Mouse (Mus musculus) heart, adult 2 months (tissue): Measurements from ENCODE around the gene Efna1. TPM values are rescaled to one million over a fixed set of nuclear protein-coding genes. Genes with fewer than 3 reads are reported as not detected.
A peak's percentile ranks its signal among the peaks of the same experiment; 100 is the strongest.

Experiments
- DNase-seq, 2 experiments: peaks; one replicate each; pipeline ENCODE4 v3.0.0; 2021
- H3K27ac ChIP-seq: fragments of 200-600 bp; 2 replicates; pipeline ENCODE4 v1.8.1; 2022
- H3K27me3 ChIP-seq: fragments of 200-500 bp; 2 replicates; pipeline ENCODE4 v1.6.1; 2012; ENCODE audit warnings: mild to moderate bottlenecking, low read length, inconsistent platforms, mixed read lengths; ENCODE audit not compliant: control insufficient read depth, insufficient read depth
- H3K36me3 ChIP-seq: fragments of 200-500 bp; 2 replicates; pipeline ENCODE4 v1.6.1; 2012; ENCODE audit warnings: low read length, inconsistent platforms; ENCODE audit not compliant: control insufficient read depth, insufficient read depth
- H3K4me1 ChIP-seq: fragments of 200-500 bp; 2 replicates; pipeline ENCODE4 v1.6.1; 2011; ENCODE audit warnings: low read length; ENCODE audit not compliant: control insufficient read depth, insufficient read depth
- H3K4me3 ChIP-seq: fragments of 200-600 bp; 2 replicates; pipeline ENCODE4 v1.8.1; 2022
- H3K79me2 ChIP-seq: fragments of 200-500 bp; replicated peaks from 2 replicates; pipeline ENCODE4 v1.6.1; 2012; ENCODE audit warnings: mild to moderate bottlenecking, inconsistent platforms, low read length, moderate library complexity, mixed read lengths; ENCODE audit not compliant: control insufficient read depth, insufficient read depth
- H3K9ac ChIP-seq: fragments of 200-500 bp; 2 replicates; pipeline ENCODE4 v1.6.1; 2012; ENCODE audit warnings: low read depth, mild to moderate bottlenecking, control low read depth, inconsistent platforms, low read length, mixed read lengths
- CTCF ChIP-seq: fragments of 200-600 bp; IDR thresholded peaks from 2 replicates; pipeline ENCODE4 v1.8.1; 2022; ENCODE audit warnings: antibody characterized with exemption, mild to moderate bottlenecking, moderate library complexity
- EP300 ChIP-seq: fragments of 200-500 bp; IDR thresholded peaks from 2 replicates; pipeline ENCODE4 v1.6.1; 2011; ENCODE audit warnings: low read depth, low read length, control low read depth; ENCODE audit not compliant: insufficient read depth
- POLR2A ChIP-seq: fragments of 200-500 bp; IDR thresholded peaks from 2 replicates; pipeline ENCODE4 v1.6.1; 2011; ENCODE audit warnings: mild to moderate bottlenecking, low read depth, low read length, control low read depth; ENCODE audit not compliant: insufficient read depth
- WGBS: fragments of 180-500 bp; shearing (Covaris S2); methylation state at CpG from one replicate; pipeline ENCODE4 v1.1.7; 2018; 5-methylcytosine and 5-hydroxymethylcytosine counted together
- intact Hi-C: fragments of 180-260 bp; cut with DNase I; formaldehyde crosslinking; loops from one replicate; pipeline ENCODE4 v1.15.1; 2025
- polyA plus RNA-seq: library from polyadenylated mRNA; depleted of rRNA; stranded (reverse); fragments of >200 nt; gene quantifications from 2 replicates; pipeline ENCODE4 v1.2.3, GENCODE M21; 2012
- total RNA-seq, 2 experiments: library from RNA; stranded (reverse); gene quantifications; 2 replicates each; pipeline ENCODE4 v1.2.3; 2021

Gene Efna1
- total and polyA plus RNA-seq, 3 experiments: 22.6 to 39.6 (median 28.4) TPM

GRCm38 (mm10) chr3:89276061-89276460, 4.9 kb downstream of the Efna1 start:
- intact Hi-C loops: loop anchor here (2.0 kb wide), 1 partner anchor 13 kb away; no protein-coding TSS in a partner anchor
- Histone ChIP-seq H3K4me3 (peak overlapping the region; percentile 84), H3K27me3 (no peaks in the 10 kb centered on the region), H3K36me3 (peaks cover 26% of the 10 kb centered on the region), H3K27ac (peak overlapping the region; percentile 99), H3K9ac (no peak overlapping the region), H3K79me2 (no peaks in the 10 kb centered on the region), H3K4me1 (peaks cover 13% of the 10 kb centered on the region)
- TF ChIP-seq CTCF (no peak), EP300 (no peak), POLR2A (no peak)
- 51% methylated on average over 13 of the region's 13 CpGs for WGBS
- no peak for DNase-seq

- WGBS: 37% methylated on average over 6 of the region's 6 CpGs
- intact Hi-C loops: no loop called here
- peak in 1 of 2 experiments; percentile 43 for DNase-seq
- TF ChIP-seq POLR2A (no peak), EP300 (no peak), CTCF (no peak)
- H3K36me3 ChIP-seq: peaks cover 29% of the 10 kb centered on the region
- H3K9ac ChIP-seq: no peak overlapping the region
- H3K27me3 ChIP-seq: no peaks in the 10 kb centered on the region
- no peak overlapping the region for H3K27ac ChIP-seq
- H3K4me1 ChIP-seq: peaks cover 23% of the 10 kb centered on the region
- no peaks in the 10 kb centered on the region; the same call in 1 of the 2 replicates for H3K79me2 ChIP-seq
- H3K4me3 ChIP-seq: no peak overlapping the region
These were observed 9.2 kb downstream of the Efna1 start for GRCm38 (mm10) chr3:89271760-89272159.

DNA sequence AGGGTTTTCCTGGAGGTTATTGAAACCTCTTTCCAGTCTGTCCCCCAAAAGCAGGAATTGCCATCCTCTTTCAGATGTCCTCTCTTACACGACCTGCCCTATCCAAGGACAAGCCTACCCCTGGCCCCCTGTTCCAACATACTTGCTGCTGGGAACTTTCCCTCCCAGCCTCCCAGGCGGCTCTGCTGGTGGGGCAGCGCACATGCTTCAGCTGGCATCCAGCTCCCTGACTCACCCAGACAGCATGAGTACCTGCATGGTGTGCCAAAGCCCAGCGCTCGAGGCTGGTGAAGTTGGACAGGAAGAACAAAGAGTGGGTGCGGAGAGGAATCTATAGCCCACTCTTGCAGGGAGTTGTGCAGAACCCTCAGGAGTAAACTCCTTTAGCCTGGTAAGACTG, 10.1 kb downstream of the Efna1 start:
- peak overlapping the region; percentile 86 for H3K27ac ChIP-seq
- no peak overlapping the region for H3K9ac ChIP-seq
- no peaks in the 10 kb centered on the region for H3K27me3 ChIP-seq
- H3K4me1 ChIP-seq: peaks cover 21% of the 10 kb centered on the region
- peak overlapping the region; percentile 71 for H3K4me3 ChIP-seq
- DNase-seq: peak; percentile 69 to 78
- H3K36me3 ChIP-seq: peaks cover 29% of the 10 kb centered on the region
- intact Hi-C loops: loop anchor here (1.0 kb wide), 1 partner anchor 8 kb away; no protein-coding TSS in a partner anchor
- TF ChIP-seq POLR2A: no peak; the same call in 1 of the 2 replicates
- 0 out of 2 replicates have a peak, but pooled peaks have one; percentile 7 for TF ChIP-seq EP300
- TF ChIP-seq CTCF: no peak
- WGBS: 32% methylated on average over 6 of the region's 6 CpGs
- peaks cover 2% of the 10 kb centered on the region for H3K79me2 ChIP-seq

DNA sequence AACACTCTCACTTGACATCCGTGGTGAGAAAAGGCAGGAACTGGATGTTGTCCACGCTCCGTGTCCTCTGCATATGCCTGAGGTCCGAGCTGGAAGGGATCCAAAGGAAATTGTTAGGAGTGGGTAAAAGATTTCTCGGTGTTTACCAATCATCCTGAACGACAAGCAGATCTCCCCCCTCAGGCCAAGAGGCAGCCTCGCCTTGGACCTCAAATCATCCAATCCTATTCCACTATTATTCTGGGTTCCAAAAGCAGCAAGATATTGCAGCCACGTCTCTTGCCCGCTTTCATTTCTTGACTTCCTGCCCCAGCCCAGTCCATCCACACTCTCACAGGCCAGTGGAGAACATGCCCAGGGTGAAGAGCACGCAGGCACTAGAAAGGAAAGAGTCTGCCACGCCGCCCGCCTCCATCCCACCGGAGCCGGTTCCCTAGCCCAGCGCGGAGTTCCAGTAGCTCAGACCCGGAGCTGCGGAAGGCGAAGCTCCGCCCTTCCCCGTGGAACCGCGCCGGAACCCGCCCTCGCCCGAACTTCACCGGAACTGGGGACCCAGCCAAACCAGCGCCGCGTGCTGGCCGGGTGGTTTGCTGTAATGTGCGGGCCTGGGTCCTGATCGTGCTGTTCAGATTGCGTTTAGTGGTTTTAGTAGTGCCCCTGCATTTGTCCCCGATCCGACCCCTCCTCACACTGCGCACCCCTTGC, 10.7 kb downstream of the Efna1 start, which contains the start of gene Slc50a1:
Slc50a1 (minus strand) TSS at position 520 of the 705 bp plus-strand sequence.
- TF ChIP-seq POLR2A: peak; percentile 89
- TF ChIP-seq EP300: peak; percentile 52
- TF ChIP-seq CTCF: peak; percentile 73
- Histone ChIP-seq H3K36me3 (peaks cover 22% of the 10 kb centered on the region), H3K79me2 (peaks cover 2% of the 10 kb centered on the region), H3K4me3 (peak within 1 kb of the TSS; percentile 71), H3K9ac (peak within 1 kb of the TSS; percentile 87), H3K27ac (peak within 1 kb of the TSS; percentile 86), H3K27me3 (no peaks in the 10 kb centered on the region), H3K4me1 (peaks cover 19% of the 10 kb centered on the region)
- WGBS: 1% methylated on average over 39 of the region's 39 CpGs
- intact Hi-C loops: loop anchor here (1.0 kb wide), 1 partner anchor 9 kb away; no protein-coding TSS in a partner anchor
- DNase-seq: peak; percentile 93 to 94

DNA sequence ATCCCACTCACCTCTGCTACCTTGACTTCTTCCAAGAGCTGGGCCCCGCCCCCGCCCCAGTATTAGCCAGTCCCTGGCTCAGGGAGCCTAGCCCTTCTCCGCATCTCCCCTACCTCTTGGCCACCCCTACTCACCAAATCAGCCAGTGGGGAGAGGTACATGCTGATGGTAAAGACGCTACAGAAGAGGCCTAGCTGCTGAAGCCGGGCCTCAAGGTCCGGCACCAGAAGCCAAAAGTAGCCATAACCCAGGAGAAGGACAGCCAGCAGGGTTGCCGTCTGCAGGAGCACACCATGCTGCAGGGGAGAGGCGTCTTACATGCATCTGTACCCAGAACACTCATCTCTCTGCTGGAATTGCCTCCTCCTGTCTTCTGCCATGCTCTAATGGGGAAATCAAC, 12.0 kb downstream of the Efna1 start:
- no peaks in the 10 kb centered on the region for H3K27me3 ChIP-seq
- H3K9ac ChIP-seq: no peak overlapping the region
- H3K79me2 ChIP-seq: peaks cover 2% of the 10 kb centered on the region
- no peak for DNase-seq
- H3K36me3 ChIP-seq: peaks cover 17% of the 10 kb centered on the region
- TF ChIP-seq EP300 (no peak), CTCF (no peak), POLR2A (no peak)
- H3K27ac ChIP-seq: peak overlapping the region; percentile 86
- H3K4me1 ChIP-seq: peaks cover 16% of the 10 kb centered on the region
- H3K4me3 ChIP-seq: peak overlapping the region; percentile 71
- intact Hi-C loops: no loop called here
- 80% methylated on average over 8 of the region's 8 CpGs for WGBS

DNA sequence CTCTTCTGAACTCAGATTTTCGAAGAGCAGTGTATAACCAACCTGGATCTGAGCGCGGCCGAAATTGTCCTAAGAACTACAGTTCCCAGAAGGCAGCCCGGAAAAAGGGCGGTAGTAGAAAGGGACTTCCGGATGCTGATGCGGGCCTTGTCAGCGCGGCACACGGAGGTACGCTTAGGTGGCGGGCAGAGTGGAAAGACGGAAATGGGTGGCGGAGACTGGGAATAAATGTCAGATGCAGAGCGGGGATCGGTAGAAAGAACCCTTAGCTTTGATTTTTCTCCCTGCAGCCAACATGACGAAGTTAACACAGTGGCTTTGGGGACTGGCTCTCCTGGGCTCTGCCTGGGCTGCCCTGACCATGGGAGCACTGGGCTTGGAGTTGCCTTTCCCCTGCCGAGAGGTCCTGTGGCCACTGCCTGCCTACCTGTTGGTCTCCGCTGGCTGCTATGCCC, 14.5 kb downstream of the Efna1 start:
- Histone ChIP-seq H3K4me3 (peak overlapping the region; percentile 63), H3K79me2 (peaks cover 2% of the 10 kb centered on the region), H3K27ac (peak overlapping the region; percentile 89), H3K9ac (peak overlapping the region; percentile 96), H3K4me1 (peaks cover 22% of the 10 kb centered on the region), H3K36me3 (peaks cover 6% of the 10 kb centered on the region; the same call in 1 of the 2 replicates), H3K27me3 (no peaks in the 10 kb centered on the region)
- intact Hi-C loops: loop anchor here (2.0 kb wide), 1 partner anchor 16 kb away; no protein-coding TSS in a partner anchor
- TF ChIP-seq EP300: peak; percentile 66; the same call in 1 of the 2 replicates
- peak; percentile 95 for TF ChIP-seq POLR2A
- no peak for TF ChIP-seq CTCF
- DNase-seq: peak; percentile 79 to 85
- WGBS: 0% methylated on average over 20 of the region's 20 CpGs
